Mouse (Mus musculus): ENCODE measurements at regions not wholly inside any gene's neighbourhood (a gene's known extent, or its start where the extent isn't known, plus 50 kb on each side); places are given as distances from the start of the nearest gene placed in this dataset.
A peak's percentile ranks its signal among the peaks of the same experiment; 100 is the strongest.

DNA sequence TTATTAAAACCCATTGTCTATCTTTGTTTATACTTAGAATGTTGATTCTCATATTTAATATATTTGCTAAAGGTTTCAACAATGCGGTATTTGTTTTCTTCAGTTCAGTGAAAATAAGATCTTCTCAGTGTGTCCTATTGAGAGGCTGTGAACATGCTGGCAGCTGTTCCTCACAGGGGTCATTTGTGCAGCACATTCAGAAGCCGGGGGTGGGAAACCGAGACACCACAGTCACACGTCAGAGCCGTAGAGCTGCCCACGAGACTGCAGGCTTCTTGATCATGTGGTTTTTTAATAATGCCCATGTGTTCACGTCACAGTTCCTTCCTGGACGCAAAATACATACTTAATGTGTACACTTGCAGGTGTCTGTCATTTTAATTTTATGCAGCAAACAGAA, 564.3 kb upstream of the BB014433 start:
- Histone ChIP-seq H3K27ac (replicated peaks in 1 of 2; ENCODE audit: control insufficient read depth in 1 of 2, insufficient read depth in 1 of 2, low read depth in 2 of 2, low read length in 2 of 2) (no peak overlapping the region), H3K9ac (ENCODE audit: low read length) (no peak overlapping the region), H3K36me3 (ENCODE audit: control insufficient read depth, insufficient read depth, low read length) (no peaks in the 10 kb centered on the region), H3K27me3 (ENCODE audit: control insufficient read depth, insufficient read depth, low read length) (no peaks in the 10 kb centered on the region), H3K4me2 (ENCODE audit: low read length) (peak overlapping the region; percentile 21; the same call in 1 of the 2 replicates), H3K4me3 (ENCODE audit: control insufficient read depth in 1 of 2, insufficient read depth in 1 of 2, low read depth in 1 of 2, low read length in 2 of 2) (no peak overlapping the region), H3K9me3 (ENCODE audit: control insufficient read depth, low read length) (no peaks in the 10 kb centered on the region), H3K4me1 (ENCODE audit: control insufficient read depth in 2 of 2, insufficient read depth in 2 of 2, low read length in 2 of 2) (no peaks in the 10 kb centered on the region; a peak in 1 of 4 replicates)
- ATAC-seq (ENCODE audit: insufficient number of reproducible peaks, insufficient read depth, low FRiP score, low read depth): no peak
- 42% methylated on average over 8 of the region's 8 CpGs for WGBS

DNA sequence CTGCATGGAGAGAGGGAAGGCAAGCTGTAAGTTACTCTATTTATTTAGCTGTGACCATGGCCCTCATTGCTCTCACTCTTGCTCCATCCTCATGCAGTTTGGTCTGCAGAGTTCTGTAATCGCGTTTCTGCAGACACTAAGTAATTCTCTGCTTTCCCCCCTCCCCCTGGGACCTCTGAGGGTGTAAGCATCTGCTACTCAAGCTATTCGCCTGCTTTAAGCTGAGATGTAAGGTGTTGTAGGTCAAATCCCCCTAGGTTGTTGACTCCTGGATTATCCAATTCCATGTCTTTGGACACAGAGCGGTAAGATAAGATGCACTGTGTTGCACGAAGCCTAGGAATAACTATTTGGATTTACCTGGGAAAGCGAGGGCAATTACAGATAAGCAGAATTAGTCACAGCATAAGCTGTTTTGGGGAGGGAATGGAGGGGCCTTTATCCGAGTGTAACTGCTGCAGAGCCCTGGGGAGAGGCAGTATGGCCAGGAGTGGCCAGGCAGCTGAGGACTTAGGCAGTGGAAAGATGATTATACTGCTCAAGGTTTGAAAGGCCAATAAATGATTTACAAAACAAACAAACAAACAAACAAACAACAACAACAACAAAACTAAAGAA, 561.8 kb upstream of the BB014433 start:
- Histone ChIP-seq H3K4me3 (ENCODE audit: control insufficient read depth in 1 of 2, insufficient read depth in 1 of 2, low read depth in 1 of 2, low read length in 2 of 2) (no peak overlapping the region), H3K9me3 (ENCODE audit: control insufficient read depth, low read length) (no peaks in the 10 kb centered on the region), H3K4me1 (ENCODE audit: control insufficient read depth in 2 of 2, insufficient read depth in 2 of 2, low read length in 2 of 2) (no peaks in the 10 kb centered on the region; a peak in 1 of 4 replicates), H3K36me3 (ENCODE audit: control insufficient read depth, insufficient read depth, low read length) (no peaks in the 10 kb centered on the region), H3K27ac (replicated peaks in 1 of 2; ENCODE audit: control insufficient read depth in 1 of 2, insufficient read depth in 1 of 2, low read depth in 2 of 2, low read length in 2 of 2) (no peak overlapping the region), H3K27me3 (ENCODE audit: control insufficient read depth, insufficient read depth, low read length) (no peaks in the 10 kb centered on the region), H3K4me2 (ENCODE audit: low read length) (no peak overlapping the region), H3K9ac (ENCODE audit: low read length) (no peak overlapping the region; the same call in 1 of the 2 replicates)
- 27% methylated on average over 7 of the region's 7 CpGs for WGBS
- ATAC-seq (ENCODE audit: insufficient number of reproducible peaks, insufficient read depth, low FRiP score, low read depth): no peak

DNA sequence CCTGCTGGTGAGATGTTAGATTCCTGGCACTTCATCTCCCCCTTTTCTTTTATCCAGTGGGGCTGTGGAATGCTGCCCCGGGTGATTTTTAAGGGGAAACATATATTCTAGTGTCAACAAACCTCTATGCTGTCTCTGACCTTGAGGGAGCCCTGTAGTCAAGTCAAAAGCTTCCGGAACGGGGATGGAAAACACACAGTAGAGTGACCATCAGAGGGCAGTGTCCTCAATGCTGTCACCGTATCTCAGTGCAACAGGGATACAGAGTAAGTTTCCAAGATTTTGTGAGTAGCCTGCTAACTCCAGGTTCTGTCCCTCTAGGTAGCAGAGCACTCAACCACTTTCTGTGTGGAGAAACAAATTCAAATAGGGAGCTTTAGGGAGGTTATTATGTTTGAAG, 555.7 kb upstream of the BB014433 start:
- no peak for ATAC-seq (ENCODE audit: insufficient number of reproducible peaks, insufficient read depth, low FRiP score, low read depth)
- Histone ChIP-seq H3K4me1 (ENCODE audit: control insufficient read depth in 2 of 2, insufficient read depth in 2 of 2, low read length in 2 of 2) (no peaks in the 10 kb centered on the region), H3K4me3 (ENCODE audit: control insufficient read depth in 1 of 2, insufficient read depth in 1 of 2, low read depth in 1 of 2, low read length in 2 of 2) (no peak overlapping the region), H3K36me3 (ENCODE audit: control insufficient read depth, insufficient read depth, low read length) (no peaks in the 10 kb centered on the region), H3K4me2 (ENCODE audit: low read length) (no peak overlapping the region), H3K27ac (replicated peaks in 1 of 2; ENCODE audit: control insufficient read depth in 1 of 2, insufficient read depth in 1 of 2, low read depth in 2 of 2, low read length in 2 of 2) (no peak overlapping the region), H3K9me3 (ENCODE audit: control insufficient read depth, low read length) (no peaks in the 10 kb centered on the region), H3K9ac (ENCODE audit: low read length) (no peak overlapping the region), H3K27me3 (ENCODE audit: control insufficient read depth, insufficient read depth, low read length) (no peaks in the 10 kb centered on the region)
- WGBS: 68% methylated on average over 4 of the region's 4 CpGs

DNA sequence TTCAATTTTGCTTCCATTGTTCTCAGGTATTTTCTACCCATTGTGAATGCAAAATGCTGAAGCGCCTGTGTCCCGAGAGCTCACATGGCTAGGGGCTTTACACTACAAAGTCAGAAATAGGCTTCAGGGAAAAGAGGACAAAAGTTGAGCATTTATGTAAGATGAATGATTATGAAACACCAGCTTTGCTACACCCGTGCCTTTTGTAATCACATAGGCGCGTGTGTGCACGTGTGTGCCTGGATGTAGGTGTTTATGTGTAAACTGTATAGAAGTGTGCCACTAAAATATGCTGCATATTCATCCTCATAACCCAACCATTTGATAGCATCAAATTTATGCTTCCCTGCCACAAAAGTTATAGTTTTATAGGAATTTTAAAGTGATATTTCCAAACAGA, 547.2 kb upstream of the BB014433 start:
- Histone ChIP-seq H3K4me2 (ENCODE audit: low read length) (no peak overlapping the region), H3K4me1 (ENCODE audit: control insufficient read depth in 2 of 2, insufficient read depth in 2 of 2, low read length in 2 of 2) (no peaks in the 10 kb centered on the region), H3K27me3 (ENCODE audit: control insufficient read depth, insufficient read depth, low read length) (no peaks in the 10 kb centered on the region), H3K9me3 (ENCODE audit: control insufficient read depth, low read length) (no peaks in the 10 kb centered on the region), H3K27ac (replicated peaks in 1 of 2; ENCODE audit: control insufficient read depth in 1 of 2, insufficient read depth in 1 of 2, low read depth in 2 of 2, low read length in 2 of 2) (no peak overlapping the region), H3K4me3 (ENCODE audit: control insufficient read depth in 1 of 2, insufficient read depth in 1 of 2, low read depth in 1 of 2, low read length in 2 of 2) (no peak overlapping the region), H3K9ac (ENCODE audit: low read length) (no peak overlapping the region), H3K36me3 (ENCODE audit: control insufficient read depth, insufficient read depth, low read length) (no peaks in the 10 kb centered on the region)
- no peak for ATAC-seq (ENCODE audit: insufficient number of reproducible peaks, insufficient read depth, low FRiP score, low read depth)
- 93% methylated on average over 6 of the region's 6 CpGs for WGBS

DNA sequence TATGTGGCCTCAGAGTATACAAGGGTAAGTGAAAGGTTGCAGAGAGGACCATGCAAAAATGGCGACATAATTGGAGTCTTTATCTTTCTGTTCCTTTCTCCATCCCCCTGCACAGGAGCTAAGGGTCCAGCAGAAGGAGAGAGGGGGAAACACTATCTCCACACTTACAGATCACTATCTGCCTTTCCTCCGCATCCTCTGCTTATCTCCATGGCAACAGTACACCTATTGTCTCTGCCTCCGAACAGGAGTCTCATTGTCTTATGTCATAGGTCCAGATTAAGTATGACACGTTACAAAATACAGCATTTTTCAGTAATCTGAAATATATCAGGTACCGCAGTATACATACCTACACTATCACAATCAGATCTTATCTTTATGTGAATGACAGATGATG, 537.9 kb upstream of the BB014433 start:
- Histone ChIP-seq H3K9me3 (ENCODE audit: control insufficient read depth, low read length) (no peaks in the 10 kb centered on the region), H3K9ac (ENCODE audit: low read length) (no peak overlapping the region), H3K4me1 (ENCODE audit: control insufficient read depth in 2 of 2, insufficient read depth in 2 of 2, low read length in 2 of 2) (no peaks in the 10 kb centered on the region), H3K27ac (replicated peaks in 1 of 2; ENCODE audit: control insufficient read depth in 1 of 2, insufficient read depth in 1 of 2, low read depth in 2 of 2, low read length in 2 of 2) (no peak overlapping the region), H3K4me2 (ENCODE audit: low read length) (no peak overlapping the region), H3K27me3 (ENCODE audit: control insufficient read depth, insufficient read depth, low read length) (no peaks in the 10 kb centered on the region), H3K36me3 (ENCODE audit: control insufficient read depth, insufficient read depth, low read length) (no peaks in the 10 kb centered on the region), H3K4me3 (ENCODE audit: control insufficient read depth in 1 of 2, insufficient read depth in 1 of 2, low read depth in 1 of 2, low read length in 2 of 2) (no peak overlapping the region)
- WGBS: 59% methylated on average over 5 of the region's 5 CpGs
- ATAC-seq (ENCODE audit: insufficient number of reproducible peaks, insufficient read depth, low FRiP score, low read depth): no peak

DNA sequence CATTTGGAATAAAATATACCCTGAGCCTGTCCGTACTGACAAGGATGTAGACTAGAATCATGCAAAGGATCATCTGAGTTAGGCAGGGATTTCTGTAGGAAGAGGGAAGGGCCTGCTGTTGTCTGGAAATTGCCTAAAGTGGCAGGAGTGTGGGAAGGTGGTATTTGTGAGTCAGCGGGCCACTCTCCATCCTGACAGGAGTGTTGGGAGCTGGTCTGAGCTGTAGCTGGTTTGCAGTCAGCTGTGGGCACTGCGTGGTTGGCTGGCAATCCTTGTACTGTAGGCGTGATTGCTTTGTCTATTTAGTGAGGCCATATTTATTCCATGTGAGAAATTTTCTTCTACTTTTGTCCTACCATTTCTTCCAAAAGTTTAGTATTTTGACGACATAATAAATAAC, 524.2 kb upstream of the BB014433 start:
- no peak for ATAC-seq (ENCODE audit: insufficient number of reproducible peaks, insufficient read depth, low FRiP score, low read depth)
- Histone ChIP-seq H3K4me1 (ENCODE audit: control insufficient read depth in 2 of 2, insufficient read depth in 2 of 2, low read length in 2 of 2) (no peaks in the 10 kb centered on the region), H3K36me3 (ENCODE audit: control insufficient read depth, insufficient read depth, low read length) (no peaks in the 10 kb centered on the region), H3K27ac (replicated peaks in 1 of 2; ENCODE audit: control insufficient read depth in 1 of 2, insufficient read depth in 1 of 2, low read depth in 2 of 2, low read length in 2 of 2) (no peak overlapping the region), H3K9me3 (ENCODE audit: control insufficient read depth, low read length) (no peaks in the 10 kb centered on the region), H3K9ac (ENCODE audit: low read length) (no peak overlapping the region), H3K4me3 (ENCODE audit: control insufficient read depth in 1 of 2, insufficient read depth in 1 of 2, low read depth in 1 of 2, low read length in 2 of 2) (no peak overlapping the region), H3K27me3 (ENCODE audit: control insufficient read depth, insufficient read depth, low read length) (no peaks in the 10 kb centered on the region), H3K4me2 (ENCODE audit: low read length) (no peak overlapping the region)
- WGBS: 72% methylated on average over 5 of the region's 5 CpGs

DNA sequence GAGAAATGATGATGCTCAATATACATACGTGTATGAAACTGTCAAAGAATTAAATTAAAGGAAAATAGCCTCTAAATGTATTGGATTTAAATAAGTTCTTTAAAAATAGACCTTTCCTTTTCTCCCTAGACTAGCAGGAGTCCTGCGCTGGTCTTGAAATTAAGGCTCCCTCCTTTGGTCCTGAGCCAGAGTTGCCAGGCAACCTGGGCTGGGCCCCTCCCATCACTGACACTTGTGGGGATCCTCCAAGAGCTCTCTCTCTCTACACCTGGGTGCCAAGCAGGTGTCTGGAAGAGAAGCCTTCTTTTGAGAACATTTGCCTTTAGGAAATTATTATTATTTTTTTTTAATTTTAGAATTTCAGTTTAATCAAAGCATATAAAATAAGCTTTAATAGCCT, 521.9 kb upstream of the BB014433 start:
- no peak overlapping the region for H3K27ac ChIP-seq (replicated peaks in 1 of 2; ENCODE audit: control insufficient read depth in 1 of 2, insufficient read depth in 1 of 2, low read depth in 2 of 2, low read length in 2 of 2)
- H3K27me3 ChIP-seq (ENCODE audit: control insufficient read depth, insufficient read depth, low read length): no peaks in the 10 kb centered on the region
- 83% methylated on average over 2 of the region's 2 CpGs for WGBS
- no peaks in the 10 kb centered on the region for H3K36me3 ChIP-seq (ENCODE audit: control insufficient read depth, insufficient read depth, low read length)
- no peak overlapping the region for H3K4me3 ChIP-seq (ENCODE audit: control insufficient read depth in 1 of 2, insufficient read depth in 1 of 2, low read depth in 1 of 2, low read length in 2 of 2)
- no peaks in the 10 kb centered on the region for H3K9me3 ChIP-seq (ENCODE audit: control insufficient read depth, low read length)
- H3K4me1 ChIP-seq (ENCODE audit: control insufficient read depth in 2 of 2, insufficient read depth in 2 of 2, low read length in 2 of 2): no peaks in the 10 kb centered on the region
- no peak for ATAC-seq (ENCODE audit: insufficient number of reproducible peaks, insufficient read depth, low FRiP score, low read depth)
- H3K4me2 ChIP-seq (ENCODE audit: low read length): no peak overlapping the region
- no peak overlapping the region for H3K9ac ChIP-seq (ENCODE audit: low read length)
